Mouse (Mus musculus) heart, adult 2 months (tissue): ENCODE measurements around the gene Ptk7. TPM values are rescaled to one million over a fixed set of nuclear protein-coding genes. Genes with fewer than 3 reads are reported as not detected.

Experiments used
- DNase-seq, 2 experiments: peaks; one replicate each; pipeline ENCODE4 v3.0.0; 2021
- H3K27ac ChIP-seq: fragments of 200-600 bp; 2 replicates; pipeline ENCODE4 v1.8.1; 2022
- H3K27me3 ChIP-seq: fragments of 200-500 bp; 2 replicates; pipeline ENCODE4 v1.6.1; 2012; ENCODE audit warnings: mild to moderate bottlenecking, low read length, inconsistent platforms, mixed read lengths; ENCODE audit not compliant: control insufficient read depth, insufficient read depth
- H3K36me3 ChIP-seq: fragments of 200-500 bp; 2 replicates; pipeline ENCODE4 v1.6.1; 2012; ENCODE audit warnings: low read length, inconsistent platforms; ENCODE audit not compliant: control insufficient read depth, insufficient read depth
- H3K4me1 ChIP-seq: fragments of 200-500 bp; 2 replicates; pipeline ENCODE4 v1.6.1; 2011; ENCODE audit warnings: low read length; ENCODE audit not compliant: control insufficient read depth, insufficient read depth
- H3K4me3 ChIP-seq: fragments of 200-600 bp; 2 replicates; pipeline ENCODE4 v1.8.1; 2022
- H3K79me2 ChIP-seq: fragments of 200-500 bp; replicated peaks from 2 replicates; pipeline ENCODE4 v1.6.1; 2012; ENCODE audit warnings: mild to moderate bottlenecking, inconsistent platforms, low read length, moderate library complexity, mixed read lengths; ENCODE audit not compliant: control insufficient read depth, insufficient read depth
- H3K9ac ChIP-seq: fragments of 200-500 bp; 2 replicates; pipeline ENCODE4 v1.6.1; 2012; ENCODE audit warnings: low read depth, mild to moderate bottlenecking, control low read depth, inconsistent platforms, low read length, mixed read lengths
- CTCF ChIP-seq: fragments of 200-600 bp; IDR thresholded peaks from 2 replicates; pipeline ENCODE4 v1.8.1; 2022; ENCODE audit warnings: antibody characterized with exemption, mild to moderate bottlenecking, moderate library complexity
- EP300 ChIP-seq: fragments of 200-500 bp; IDR thresholded peaks from 2 replicates; pipeline ENCODE4 v1.6.1; 2011; ENCODE audit warnings: low read depth, low read length, control low read depth; ENCODE audit not compliant: insufficient read depth
- POLR2A ChIP-seq: fragments of 200-500 bp; IDR thresholded peaks from 2 replicates; pipeline ENCODE4 v1.6.1; 2011; ENCODE audit warnings: mild to moderate bottlenecking, low read depth, low read length, control low read depth; ENCODE audit not compliant: insufficient read depth
- whole genome bisulfite sequencing: fragments of 180-500 bp; shearing (Covaris S2); methylation state at CpG from one replicate; pipeline ENCODE4 v1.1.7; 2018; 5-methylcytosine and 5-hydroxymethylcytosine counted together
- intact Hi-C: fragments of 180-260 bp; cut with DNase I; formaldehyde crosslinking; loops from one replicate; pipeline ENCODE4 v1.15.1; 2025
- polyA plus RNA-seq: library from polyadenylated mRNA; depleted of rRNA; stranded (reverse); fragments of >200 nt; gene quantifications from 2 replicates; pipeline ENCODE4 v1.2.3, GENCODE M21; 2012
- total RNA-seq, 2 experiments: library from RNA; stranded (reverse); gene quantifications; 2 replicates each; pipeline ENCODE4 v1.2.3; 2021

Gene Ptk7
- total and polyA plus RNA-seq, 3 experiments = 2.6 to 3.1 (median 2.6) TPM

DNA sequence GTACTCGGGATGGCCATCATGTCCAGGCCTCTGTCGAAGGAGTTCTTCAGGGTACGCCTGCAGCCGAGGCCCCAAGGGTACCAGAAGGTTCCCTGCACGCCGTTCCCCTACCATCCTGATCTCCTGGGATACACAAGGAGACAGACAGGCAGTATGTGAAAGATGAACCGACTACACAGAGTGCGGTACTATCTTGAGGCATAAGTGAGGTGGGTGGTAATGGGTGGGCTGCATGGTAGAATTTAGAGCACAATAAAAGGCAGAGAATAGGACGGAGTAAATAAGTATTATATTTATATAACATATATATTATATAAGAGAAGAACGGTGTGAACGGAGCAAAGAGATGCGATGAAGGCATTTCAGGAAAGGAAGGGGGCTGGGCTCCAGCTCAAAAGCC is 85.6 kb downstream of the Ptk7 start:
- Histone ChIP-seq H3K27me3 (no peaks in the 10 kb centered on the region), H3K9ac (no peak overlapping the region), H3K4me1 (peaks cover 2% of the 10 kb centered on the region; the same call in 1 of the 2 replicates), H3K36me3 (no peaks in the 10 kb centered on the region), H3K79me2 (no peaks in the 10 kb centered on the region), H3K4me3 (no peak overlapping the region), H3K27ac (no peak overlapping the region)
- intact Hi-C loops = no loop called here
- 88% methylated on average over 12 of the region's 12 CpGs for WGBS
- no peak for TF ChIP-seq POLR2A
- no peak for TF ChIP-seq CTCF
- TF ChIP-seq EP300 = no peak
- no peak for DNase-seq

DNA sequence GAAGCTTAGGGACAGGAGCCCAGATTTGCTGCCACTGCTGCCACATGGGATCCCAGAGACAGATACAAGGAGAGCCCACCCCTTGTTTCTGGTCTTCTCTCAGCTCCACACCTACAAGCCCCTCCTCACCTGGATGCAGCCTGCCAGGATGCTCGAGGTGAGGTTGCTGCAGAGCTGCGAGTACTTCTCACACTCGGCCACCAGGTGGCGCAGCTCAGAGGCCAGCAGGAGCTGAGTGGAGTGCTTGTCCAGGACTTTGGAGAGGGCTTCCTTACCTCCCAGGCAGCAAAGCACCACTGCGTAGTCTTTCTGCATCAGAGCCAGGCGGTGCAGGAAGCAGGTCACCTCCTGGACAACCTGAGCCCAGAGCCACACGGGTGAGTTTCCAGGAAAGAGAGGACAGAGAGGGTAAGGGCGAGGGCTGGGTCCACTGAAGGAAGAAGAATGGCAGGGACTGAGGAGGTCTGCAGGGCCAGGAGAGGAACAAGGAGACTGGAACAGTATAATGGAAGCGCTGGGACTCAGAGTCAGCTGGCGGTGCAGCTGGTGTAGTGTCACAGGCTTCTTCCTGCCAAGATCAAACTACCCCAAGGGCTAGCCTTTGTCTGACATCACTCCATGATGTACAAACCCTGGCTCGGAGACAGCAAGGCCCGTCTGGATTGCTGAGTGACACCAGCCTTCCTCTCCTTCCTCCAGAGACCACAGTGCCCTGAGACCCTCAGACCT is 103.6 kb downstream of the Ptk7 start:
- peak; percentile 67 to 81 for DNase-seq
- H3K36me3 ChIP-seq = no peaks in the 10 kb centered on the region
- H3K27ac ChIP-seq = no peak overlapping the region
- no peak overlapping the region for H3K4me3 ChIP-seq
- H3K9ac ChIP-seq = no peak overlapping the region
- no peaks in the 10 kb centered on the region; the same call in 1 of the 2 replicates for H3K4me1 ChIP-seq
- H3K27me3 ChIP-seq = no peaks in the 10 kb centered on the region
- TF ChIP-seq CTCF = peak; percentile 97
- no peak for TF ChIP-seq POLR2A
- no peaks in the 10 kb centered on the region for H3K79me2 ChIP-seq
- intact Hi-C loops = loop anchor here (1.0 to 2.0 kb wide), 3 partner anchors 64 to 199 kb away; no protein-coding TSS in a partner anchor
- 32% methylated on average over 12 of the region's 12 CpGs for WGBS

DNA sequence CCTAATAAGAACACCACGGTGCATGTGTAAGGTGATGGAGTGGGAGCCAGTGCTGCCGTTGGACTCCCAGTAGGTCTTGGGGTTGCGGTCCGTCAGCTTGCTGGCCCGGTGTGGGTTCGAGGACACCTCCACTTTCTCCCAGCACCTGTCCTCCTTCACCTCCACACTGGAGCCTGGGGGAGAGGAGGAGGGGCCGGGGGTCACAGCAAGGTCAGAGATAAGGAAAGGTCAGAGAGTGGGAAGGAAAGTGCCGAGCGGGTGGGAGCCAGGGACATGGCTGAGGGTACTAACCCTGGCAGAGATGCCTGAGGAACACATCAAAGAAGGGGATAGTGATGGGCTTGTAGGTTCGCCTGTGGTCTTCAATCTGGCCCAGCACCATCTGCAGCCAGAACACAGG is 104.2 kb downstream of the Ptk7 start:
- intact Hi-C loops = loop anchor here (1.0 to 2.0 kb wide), 3 partner anchors 64 to 200 kb away; no protein-coding TSS in a partner anchor

DNA sequence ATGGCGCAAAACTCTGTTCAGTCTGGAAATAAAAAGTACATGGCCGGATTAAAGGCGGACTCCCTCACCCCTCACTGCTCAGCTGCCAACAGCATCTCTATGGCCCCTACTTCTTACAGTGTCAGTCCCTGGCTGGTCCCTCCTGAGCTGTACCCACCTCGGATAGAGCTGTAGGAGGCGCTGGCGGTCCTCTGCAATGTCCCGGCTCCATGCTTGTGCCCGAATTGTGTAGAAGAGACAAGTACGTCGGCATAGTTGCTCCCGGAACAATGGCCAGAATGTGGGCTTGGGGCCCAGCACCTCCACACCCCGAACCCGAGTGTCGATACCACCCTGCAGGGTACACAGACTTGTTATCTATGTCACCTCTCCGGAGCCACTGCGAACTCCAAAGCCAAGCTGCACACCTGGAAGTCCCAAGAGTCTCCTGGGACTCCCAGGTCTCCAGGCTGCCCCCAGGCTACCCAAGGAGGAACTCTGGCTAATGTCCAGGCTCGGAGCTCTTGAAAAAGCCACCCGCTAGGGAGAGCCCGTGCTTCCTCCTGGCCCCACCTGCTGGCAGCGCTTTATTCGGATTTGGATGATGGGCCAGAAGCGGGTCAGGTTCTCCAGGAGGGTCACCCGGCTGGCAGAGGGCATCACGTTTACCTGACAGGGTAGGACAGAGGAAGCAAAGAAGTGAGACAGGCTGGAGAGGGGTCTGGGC is 107.2 kb downstream of the Ptk7 start:
- no peaks in the 10 kb centered on the region for H3K27me3 ChIP-seq
- H3K4me1 ChIP-seq = no peaks in the 10 kb centered on the region; the same call in 1 of the 2 replicates
- H3K4me3 ChIP-seq = no peak overlapping the region
- no peak overlapping the region for H3K9ac ChIP-seq
- no peaks in the 10 kb centered on the region for H3K79me2 ChIP-seq
- no peak for DNase-seq
- no peak for TF ChIP-seq CTCF
- no peak for TF ChIP-seq EP300
- TF ChIP-seq POLR2A = no peak
- no peaks in the 10 kb centered on the region for H3K36me3 ChIP-seq
- H3K27ac ChIP-seq = no peak overlapping the region
- 43% methylated on average over 24 of the region's 24 CpGs for WGBS
- intact Hi-C loops = no loop called here

More for the DNA sequence above, 104.2 kb downstream of the Ptk7 start:
- WGBS = 83% methylated on average over 10 of the region's 10 CpGs
- Histone ChIP-seq H3K27me3 (no peaks in the 10 kb centered on the region), H3K4me1 (no peaks in the 10 kb centered on the region; the same call in 1 of the 2 replicates), H3K9ac (no peak overlapping the region), H3K79me2 (no peaks in the 10 kb centered on the region), H3K36me3 (no peaks in the 10 kb centered on the region), H3K27ac (no peak overlapping the region), H3K4me3 (no peak overlapping the region)
- no peak for DNase-seq
- TF ChIP-seq POLR2A (no peak), EP300 (no peak), CTCF (no peak)

DNA sequence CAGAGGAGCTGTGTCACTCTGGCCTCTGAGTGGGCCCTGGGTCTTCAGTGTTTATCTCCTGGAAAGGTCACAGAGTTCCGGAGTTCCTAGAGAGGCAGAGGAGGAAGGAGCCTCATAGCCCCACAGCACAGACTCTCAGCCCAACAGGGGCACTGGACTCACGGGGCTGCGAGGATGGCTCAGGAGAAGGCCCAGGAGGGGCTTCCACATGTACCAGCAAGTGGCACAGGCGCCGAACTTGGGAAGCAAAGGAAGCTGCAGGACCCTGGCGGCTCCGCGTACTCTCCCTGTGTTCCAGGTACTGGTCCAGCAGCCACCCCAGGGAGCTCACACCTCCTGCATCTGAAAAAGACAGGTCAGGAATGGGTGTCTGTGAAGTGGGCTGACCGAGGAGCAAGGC is 108.1 kb downstream of the Ptk7 start:
- intact Hi-C loops = no loop called here

More for the DNA sequence above, 108.1 kb downstream of the Ptk7 start:
- no peak overlapping the region for H3K9ac ChIP-seq
- H3K27me3 ChIP-seq = no peaks in the 10 kb centered on the region
- no peaks in the 10 kb centered on the region; the same call in 1 of the 2 replicates for H3K4me1 ChIP-seq
- no peaks in the 10 kb centered on the region for H3K79me2 ChIP-seq
- H3K4me3 ChIP-seq = no peak overlapping the region
- H3K27ac ChIP-seq = no peak overlapping the region
- 75% methylated on average over 9 of the region's 9 CpGs for WGBS
- TF ChIP-seq EP300 (no peak), CTCF (no peak), POLR2A (no peak)
- DNase-seq = no peak
- H3K36me3 ChIP-seq = no peaks in the 10 kb centered on the region
